Mouse (Mus musculus): ENCODE measurements at regions not wholly inside any gene's neighbourhood (a gene's known extent, or its start where the extent isn't known, plus 50 kb on each side); places are given as distances from the start of the nearest gene placed in this dataset.

- DNase-seq: no peak
These were observed 1512.2 kb upstream of the Gm6569 start for GRCm38 (mm10) chr15:72322127-72322526.

- no peak for DNase-seq
These were observed 1511.2 kb upstream of the Gm6569 start for GRCm38 (mm10) chr15:72323158-72323557.

GRCm38 (mm10) chr15:72331262-72331661, 1503.1 kb upstream of the Gm6569 start:
- DNase-seq: no peak

GRCm38 (mm10) chr15:72334497-72334896, 1499.9 kb upstream of the Gm6569 start:
- no peak for DNase-seq

GRCm38 (mm10) chr15:72339629-72340028, 1494.7 kb upstream of the Gm6569 start:
- DNase-seq: no peak

GRCm38 (mm10) chr15:72341991-72342390, 1492.4 kb upstream of the Gm6569 start:
- no peak for DNase-seq

- no peak for DNase-seq
These were observed 1491.9 kb upstream of the Gm6569 start for GRCm38 (mm10) chr15:72342504-72342903.

GRCm38 (mm10) chr15:72343794-72344193, 1490.6 kb upstream of the Gm6569 start:
- DNase-seq: no peak

GRCm38 (mm10) chr15:72353371-72353770, 1481.0 kb upstream of the Gm6569 start:
- DNase-seq: no peak

GRCm38 (mm10) chr15:72355626-72356025, 1478.7 kb upstream of the Gm6569 start:
- no peak for DNase-seq

- no peak for DNase-seq
These were observed 1474.7 kb upstream of the Gm6569 start for GRCm38 (mm10) chr15:72359636-72360035.

- no peak for DNase-seq
These were observed 1474.3 kb upstream of the Gm6569 start for GRCm38 (mm10) chr15:72360049-72360448.

- no peak for DNase-seq
These were observed 1473.8 kb upstream of the Gm6569 start for GRCm38 (mm10) chr15:72360463-72361030.

GRCm38 (mm10) chr15:72373041-72373440, 1461.3 kb upstream of the Gm6569 start:
- DNase-seq: no peak

GRCm38 (mm10) chr15:72377201-72377600, 1457.2 kb upstream of the Gm6569 start:
- no peak for DNase-seq

GRCm38 (mm10) chr15:72379291-72379690, 1455.1 kb upstream of the Gm6569 start:
- no peak for DNase-seq

GRCm38 (mm10) chr15:72381164-72381563, 1453.2 kb upstream of the Gm6569 start:
- no peak for DNase-seq

- DNase-seq: no peak
These were observed 1452.6 kb upstream of the Gm6569 start for GRCm38 (mm10) chr15:72381744-72382143.

GRCm38 (mm10) chr15:72382521-72382920, 1451.8 kb upstream of the Gm6569 start:
- no peak for DNase-seq

GRCm38 (mm10) chr15:72383062-72383461, 1451.3 kb upstream of the Gm6569 start:
- no peak for DNase-seq

GRCm38 (mm10) chr15:72383470-72383869, 1450.9 kb upstream of the Gm6569 start:
- no peak for DNase-seq

- DNase-seq: no peak
These were observed 1441.1 kb upstream of the Gm6569 start for GRCm38 (mm10) chr15:72393226-72393625.

- DNase-seq: no peak
These were observed 1422.4 kb upstream of the Gm6569 start for GRCm38 (mm10) chr15:72411956-72412355.
